Mouse (Mus musculus) lung, embryonic 14.5 days (tissue): ENCODE measurements at regions not wholly inside any gene's neighbourhood (a gene's known extent, or its start where the extent isn't known, plus 50 kb on each side); places are given as distances from the start of the nearest gene placed in this dataset.
A peak's percentile ranks its signal among the peaks of the same experiment; 100 is the strongest.

Experiments
- ATAC-seq: fragments of 200-750 bp; cut with Nextera tagmentation; 2 replicates; pipeline ENCODE4 v1.8.0; 2017; ENCODE audit warnings: mild to moderate bottlenecking, moderate TSS enrichment, moderate library complexity; ENCODE audit not compliant: insufficient read depth
- DNase-seq: peaks from one replicate; pipeline ENCODE4 v3.0.0-alpha.2; 2015
- H3K27ac ChIP-seq: fragments of 300-500 bp; sonication (generic); 2 replicates; pipeline ENCODE4 v1.5.1; 2014; ENCODE audit warnings: low read depth, mild to moderate bottlenecking, moderate library complexity
- H3K27me3 ChIP-seq: fragments of 300-500 bp; sonication (generic); 2 replicates; pipeline ENCODE4 v1.6.1; 2014; ENCODE audit warnings: low read length, control low read depth; ENCODE audit not compliant: insufficient read depth
- H3K36me3 ChIP-seq: fragments of 300-500 bp; sonication (generic); 2 replicates; pipeline ENCODE4 v1.6.1; 2014; ENCODE audit warnings: control low read depth; ENCODE audit not compliant: insufficient read depth
- H3K4me1 ChIP-seq: fragments of 300-500 bp; sonication (generic); 2 replicates; pipeline ENCODE4 v1.6.1; 2014; ENCODE audit warnings: antibody characterized with exemption, control low read depth; ENCODE audit not compliant: insufficient read depth
- H3K4me2 ChIP-seq: fragments of 300-500 bp; sonication (generic); 2 replicates; pipeline ENCODE4 v1.6.1; 2014; ENCODE audit warnings: mild to moderate bottlenecking
- H3K4me3 ChIP-seq: fragments of 300-500 bp; sonication (generic); 2 replicates; pipeline ENCODE4 v1.5.1; 2014; ENCODE audit warnings: low read depth, low read length
- H3K9ac ChIP-seq: fragments of 300-500 bp; sonication (generic); 2 replicates; pipeline ENCODE4 v1.6.1; 2014
- H3K9me3 ChIP-seq: fragments of 300-500 bp; sonication (generic); 2 replicates; pipeline ENCODE4 v1.6.1; 2016; ENCODE audit warnings: low read depth, low read length, control low read depth
- CTCF ChIP-seq: IDR thresholded peaks from 2 replicates; pipeline ENCODE4 v1.5.1; 2016; ENCODE audit warnings: antibody characterized with exemption, low read depth
- WGBS: fragments of 180-500 bp; shearing (Covaris S2); extraction: QIAGEN DNeasy Blood & Tissue Kit; methylation state at CpG from one replicate; pipeline ENCODE4 v1.1.7; 2014; 5-methylcytosine and 5-hydroxymethylcytosine counted together

DNA sequence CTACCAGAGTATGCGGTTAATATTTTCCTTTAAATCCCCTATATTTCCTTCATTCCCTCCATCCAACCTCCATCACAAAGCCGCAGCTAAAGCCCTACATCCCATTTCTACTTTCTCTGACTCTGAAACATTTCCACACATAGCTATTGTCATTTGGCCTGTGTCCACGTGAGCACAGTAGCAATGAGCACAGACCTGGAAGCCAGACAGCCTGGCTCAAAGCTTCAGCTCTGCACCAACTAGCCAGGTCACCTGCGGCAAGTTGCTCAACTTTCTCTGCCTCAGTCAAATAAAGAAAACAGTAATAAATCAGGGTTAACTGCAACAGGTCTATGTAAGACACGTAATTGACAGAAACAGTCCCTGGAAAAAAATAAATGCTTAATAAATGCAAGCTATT lies 247.8 kb upstream of the Maf start:
- Histone ChIP-seq H3K9ac (no peak overlapping the region), H3K36me3 (no peaks in the 10 kb centered on the region), H3K4me1 (no peaks in the 10 kb centered on the region), H3K27me3 (no peaks in the 10 kb centered on the region), H3K27ac (no peak overlapping the region), H3K4me2 (no peak overlapping the region), H3K4me3 (no peak overlapping the region), H3K9me3 (no peaks in the 10 kb centered on the region)
- WGBS = 78% methylated on average over 5 of the region's 5 CpGs
- ATAC-seq = no peak
- no peak for TF ChIP-seq CTCF
- no peak for DNase-seq

DNA sequence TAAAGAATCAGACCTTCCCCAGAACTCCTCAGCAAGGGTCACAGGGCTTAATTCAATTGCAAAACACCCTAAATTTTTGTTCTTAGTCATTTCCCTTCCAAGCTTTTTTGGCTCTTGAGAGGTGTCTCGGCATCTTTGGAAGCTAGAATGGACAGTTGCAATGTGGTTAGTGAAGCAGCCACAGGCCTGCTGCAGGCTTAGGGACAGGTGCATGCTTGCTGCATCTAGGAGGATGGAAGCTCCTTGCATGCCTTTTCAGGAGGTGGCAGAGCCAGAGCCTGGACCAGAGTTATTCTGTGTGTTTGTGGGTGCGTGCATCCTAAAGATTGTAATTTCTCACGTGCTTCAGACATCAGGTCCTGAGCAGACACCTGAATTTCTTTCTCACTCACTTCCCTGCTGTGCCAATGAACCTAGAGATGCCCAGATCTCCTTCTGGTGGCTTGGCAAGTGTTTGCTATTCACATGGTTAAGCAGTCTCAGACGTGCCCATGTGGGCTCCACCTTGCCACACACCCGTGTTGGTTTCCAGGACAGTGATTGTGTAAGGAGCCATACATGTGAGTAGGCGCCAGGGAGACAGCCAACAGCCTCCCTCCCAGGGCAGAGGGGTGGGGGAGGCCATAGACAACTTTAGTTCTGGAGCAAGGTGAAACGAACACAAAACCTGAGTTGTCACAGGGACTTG lies 246.3 kb upstream of the Maf start:
- Histone ChIP-seq H3K4me2 (no peak overlapping the region), H3K27me3 (no peaks in the 10 kb centered on the region), H3K4me1 (no peaks in the 10 kb centered on the region), H3K4me3 (no peak overlapping the region), H3K36me3 (no peaks in the 10 kb centered on the region), H3K27ac (no peak overlapping the region), H3K9ac (no peak overlapping the region), H3K9me3 (no peaks in the 10 kb centered on the region)
- ATAC-seq (no peak), DNase-seq (no peak)
- 86% methylated on average over 7 of the region's 7 CpGs for WGBS
- no peak for TF ChIP-seq CTCF

DNA sequence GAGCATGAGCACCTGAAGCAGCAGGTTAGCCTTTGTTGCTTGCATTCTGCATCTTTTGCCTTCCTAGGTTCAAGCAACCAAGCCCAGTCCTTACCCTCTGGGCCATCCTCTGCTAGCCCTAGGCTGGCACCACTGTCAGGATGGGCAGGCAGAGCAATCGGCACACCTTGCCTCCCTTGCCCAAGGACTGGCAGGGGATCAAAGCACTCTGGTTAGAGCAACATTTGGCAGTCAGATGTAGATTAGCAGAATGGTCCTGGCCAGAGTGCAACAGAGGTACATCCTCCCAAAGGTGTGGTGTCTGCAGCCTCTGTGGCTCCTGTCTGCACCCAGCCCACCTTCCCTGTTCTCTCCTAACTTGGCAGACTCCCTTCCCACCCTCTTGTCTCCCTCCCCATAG lies 244.9 kb upstream of the Maf start:
- no peak overlapping the region for H3K9ac ChIP-seq
- ATAC-seq (no peak), DNase-seq (no peak)
- H3K4me1 ChIP-seq = no peaks in the 10 kb centered on the region
- H3K27ac ChIP-seq = no peak overlapping the region
- no peak for TF ChIP-seq CTCF
- no peaks in the 10 kb centered on the region for H3K9me3 ChIP-seq
- no peaks in the 10 kb centered on the region for H3K36me3 ChIP-seq
- no peak overlapping the region for H3K4me3 ChIP-seq
- H3K27me3 ChIP-seq = no peaks in the 10 kb centered on the region
- WGBS = 69% methylated on average over 1 of the region's 1 CpGs
- no peak overlapping the region for H3K4me2 ChIP-seq

DNA sequence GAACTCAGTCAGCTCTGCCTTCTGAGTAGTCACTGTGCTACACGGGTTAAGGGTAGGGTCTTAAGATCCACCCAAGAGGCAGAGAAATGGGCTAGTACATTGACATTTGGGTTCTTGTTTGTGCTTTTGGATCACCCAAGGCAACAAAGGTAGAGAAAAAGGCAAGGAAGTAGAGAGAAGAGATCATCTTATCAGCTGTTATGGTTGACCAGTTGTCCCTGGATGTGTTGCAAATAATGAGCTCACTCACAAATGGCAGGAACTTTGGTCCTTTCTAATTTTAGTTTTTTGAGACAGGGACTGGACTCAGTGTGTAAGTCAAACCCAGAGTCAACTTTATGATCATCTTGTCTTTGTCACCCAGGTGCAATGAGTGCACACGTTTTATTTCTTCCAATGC lies 241.3 kb upstream of the Maf start:
- Histone ChIP-seq H3K4me2 (no peak overlapping the region), H3K9ac (no peak overlapping the region), H3K4me1 (no peaks in the 10 kb centered on the region), H3K27ac (no peak overlapping the region), H3K36me3 (no peaks in the 10 kb centered on the region), H3K27me3 (no peaks in the 10 kb centered on the region), H3K9me3 (no peaks in the 10 kb centered on the region), H3K4me3 (no peak overlapping the region)
- WGBS = 79% methylated on average over 2 of the region's 2 CpGs
- no peak for ATAC-seq
- TF ChIP-seq CTCF = no peak
- DNase-seq = no peak

DNA sequence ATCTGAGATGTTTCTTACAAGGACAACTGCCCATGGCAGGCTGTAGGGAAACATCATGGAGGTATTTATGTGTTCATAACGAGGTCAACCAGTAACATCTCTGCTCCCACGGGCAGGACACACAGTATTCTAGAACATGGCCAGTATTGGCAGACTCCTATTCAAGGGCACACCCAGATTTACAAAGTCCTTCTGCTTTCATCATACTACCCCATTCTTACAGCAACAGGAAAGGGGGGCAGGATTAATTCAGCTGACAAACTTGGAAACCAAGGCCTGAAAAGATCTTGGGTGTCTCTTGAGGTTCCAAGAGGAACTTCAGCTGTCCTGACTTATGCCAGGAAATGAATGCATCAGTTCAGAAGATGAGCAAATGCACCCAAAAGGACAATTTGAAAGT lies 240.4 kb upstream of the Maf start:
- Histone ChIP-seq H3K36me3 (no peaks in the 10 kb centered on the region), H3K9ac (no peak overlapping the region), H3K4me1 (peaks cover 7% of the 10 kb centered on the region; the same call in 1 of the 2 replicates), H3K27ac (no peak overlapping the region), H3K4me3 (no peak overlapping the region), H3K27me3 (no peaks in the 10 kb centered on the region), H3K9me3 (no peaks in the 10 kb centered on the region), H3K4me2 (no peak overlapping the region)
- WGBS = 89% methylated on average over 2 of the region's 2 CpGs
- TF ChIP-seq CTCF = no peak
- ATAC-seq = no peak
- no peak for DNase-seq

DNA sequence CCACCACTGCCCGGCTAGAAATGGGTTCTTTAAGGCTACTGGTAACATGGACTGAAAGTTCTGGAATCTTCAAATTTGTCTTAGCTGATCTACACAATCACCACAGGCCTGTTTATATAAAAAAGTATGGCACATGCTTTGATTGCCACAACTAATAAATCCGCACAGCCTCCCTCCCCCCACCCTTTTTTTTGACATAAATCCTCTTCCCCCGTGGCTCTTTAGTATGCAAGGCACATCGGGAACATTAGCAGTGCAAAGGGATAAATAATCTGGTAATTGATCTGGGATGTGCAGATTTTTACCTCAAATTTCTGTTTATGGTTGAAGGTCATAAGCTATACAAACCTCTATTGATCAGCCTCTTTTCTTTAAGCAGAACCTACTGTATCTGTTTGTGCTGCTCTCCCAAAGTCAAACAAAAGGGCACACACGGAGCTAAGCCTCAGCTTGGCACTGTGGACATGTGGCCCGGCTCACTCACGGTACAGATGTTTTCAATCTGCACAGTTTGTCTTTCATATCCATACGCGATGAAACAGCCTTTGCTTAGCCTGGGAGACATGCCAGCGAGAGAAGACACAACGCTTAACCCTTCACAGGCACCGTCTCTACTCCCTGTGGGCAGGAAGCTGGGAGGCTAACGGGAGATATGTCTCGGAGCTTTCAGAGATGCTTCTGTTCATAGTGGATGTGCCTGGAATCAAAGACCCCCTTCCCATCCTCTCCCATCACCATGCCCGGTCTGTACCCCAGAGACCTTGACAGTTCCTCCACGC lies 235.3 kb upstream of the Maf start:
- peak; percentile 97 for DNase-seq
- Histone ChIP-seq H3K36me3 (no peaks in the 10 kb centered on the region), H3K4me3 (no peak overlapping the region), H3K4me2 (peak overlapping the region; percentile 36), H3K27ac (peak overlapping the region; percentile 86), H3K4me1 (peaks cover 7% of the 10 kb centered on the region; the same call in 1 of the 2 replicates), H3K27me3 (no peaks in the 10 kb centered on the region), H3K9me3 (no peaks in the 10 kb centered on the region), H3K9ac (no peak overlapping the region; the same call in 1 of the 2 replicates)
- peak; percentile 97 for ATAC-seq
- TF ChIP-seq CTCF = no peak
- WGBS = 22% methylated on average over 16 of the region's 16 CpGs

DNA sequence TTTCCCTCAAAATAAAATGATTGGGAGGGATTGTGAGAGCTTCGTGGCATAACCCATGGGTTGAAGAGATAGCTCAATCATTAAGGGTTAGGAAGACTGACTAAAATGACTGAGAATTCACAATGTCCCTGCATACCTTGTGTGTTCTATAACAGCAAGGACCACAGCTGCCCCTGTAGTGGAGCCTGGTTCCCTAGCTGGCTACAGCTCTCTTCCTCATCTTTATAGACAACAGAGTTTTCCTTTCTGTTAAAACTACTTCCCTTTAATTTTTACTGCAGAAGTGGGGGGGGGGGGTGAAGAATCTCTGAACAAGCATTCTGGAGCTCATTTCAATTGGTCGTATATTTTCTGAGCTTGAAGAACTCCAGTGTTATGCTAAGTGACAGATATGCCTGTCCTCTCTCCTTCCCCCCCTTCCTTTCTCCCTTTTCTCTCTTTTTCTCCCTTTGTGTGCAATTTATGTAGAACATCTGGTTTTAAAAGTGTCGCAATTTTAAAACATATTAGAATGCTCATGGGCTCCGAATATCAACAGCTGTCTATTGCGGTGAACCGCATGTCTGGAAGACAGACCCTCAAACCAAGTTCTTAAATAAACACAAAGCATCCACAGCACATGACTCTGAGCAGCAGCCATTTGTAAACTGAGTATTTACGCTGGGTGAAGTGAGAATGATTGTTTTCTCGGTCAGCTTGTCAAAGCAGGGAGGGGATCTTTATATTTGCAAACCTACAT lies 222.0 kb upstream of the Maf start:
- no peak overlapping the region for H3K9ac ChIP-seq
- no peaks in the 10 kb centered on the region for H3K27me3 ChIP-seq
- TF ChIP-seq CTCF = no peak
- ATAC-seq = peak; percentile 94
- H3K36me3 ChIP-seq = no peaks in the 10 kb centered on the region
- H3K4me1 ChIP-seq = peaks cover 7% of the 10 kb centered on the region; the same call in 1 of the 2 replicates
- H3K27ac ChIP-seq = peak overlapping the region; percentile 32; the same call in 1 of the 2 replicates
- 22% methylated on average over 8 of the region's 8 CpGs for WGBS
- no peak overlapping the region for H3K4me2 ChIP-seq
- peak; percentile 90 for DNase-seq
- no peak overlapping the region for H3K4me3 ChIP-seq
- H3K9me3 ChIP-seq = no peaks in the 10 kb centered on the region
